Mouse (Mus musculus): ENCODE measurements around the gene Timp2. TPM values are rescaled to one million over a fixed set of nuclear protein-coding genes. Genes with fewer than 3 reads are reported as not detected.
"Not testable (repeated sequence)": the region's sequence is repeated elsewhere in the genome, so short reads cannot be mapped to it uniquely, and the experiment has no call there.

Gene Timp2
- polyA plus RNA-seq, 1 experiment from 2014 or later = 117 TPM

DNA sequence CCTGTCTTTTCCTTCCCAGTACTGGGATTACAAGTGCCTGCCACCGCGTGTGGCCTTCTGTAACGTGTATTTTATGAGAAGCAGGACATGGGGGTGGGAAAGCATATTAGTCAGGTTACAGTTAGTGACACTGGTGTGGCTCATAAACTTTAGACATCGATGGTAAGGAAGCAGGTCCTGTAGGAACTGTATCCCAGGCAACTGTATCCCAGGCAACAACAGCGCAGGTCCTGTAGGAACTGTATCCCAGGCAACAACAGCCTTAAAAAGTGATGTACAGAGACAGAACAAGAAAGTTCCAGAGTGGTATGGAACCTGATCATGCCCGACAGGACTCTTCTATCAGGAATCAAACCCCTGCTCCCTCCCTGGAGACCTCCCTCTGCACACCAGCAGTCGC lies 34.0 kb downstream of the Timp2 start:
- Histone ChIP-seq H3K9me3 (no peaks in the 10 kb centered on the region), H3K4me2 (no peak overlapping the region), H3K4me1 (peaks cover 40% of the 10 kb centered on the region), H3K36me3 (peaks cover 45% of the 10 kb centered on the region), H3K27me3 (no peaks in the 10 kb centered on the region), H3K4me3 (no peak overlapping the region), H3K27ac (peak overlapping the region; percentile 23; the same call in 1 of the 2 replicates), H3K9ac (no peak overlapping the region)
- ATAC-seq (ENCODE audit: insufficient number of reproducible peaks, insufficient read depth, low FRiP score, low TSS enrichment, low read depth) = no peak
- WGBS = 77% methylated on average over 7 of the region's 7 CpGs

DNA sequence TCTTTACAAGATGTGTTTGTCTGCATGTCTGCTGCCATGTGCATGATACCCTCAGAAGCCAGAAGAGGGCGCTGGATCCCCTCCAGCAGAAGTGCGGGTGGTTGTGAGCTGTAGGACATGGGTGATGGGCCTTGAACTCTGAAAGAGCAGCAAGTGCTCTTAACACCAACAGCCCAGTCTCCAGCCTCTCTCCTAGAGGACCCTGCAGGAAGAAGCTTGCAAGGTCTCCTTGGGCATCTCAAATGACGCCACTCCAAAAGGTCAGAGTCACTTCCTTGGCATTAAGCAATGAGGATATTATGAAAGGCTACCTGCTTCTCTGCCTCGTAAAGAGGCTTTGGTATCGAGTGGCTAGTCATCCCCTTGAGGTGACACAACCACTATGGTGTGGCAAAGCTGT lies 36.9 kb downstream of the Timp2 start:
- Histone ChIP-seq H3K4me1 (peaks cover 12% of the 10 kb centered on the region), H3K27me3 (no peaks in the 10 kb centered on the region), H3K4me2 (no peak overlapping the region), H3K9me3 (no peaks in the 10 kb centered on the region), H3K9ac (no peak overlapping the region), H3K27ac (no peak overlapping the region), H3K4me3 (no peak overlapping the region), H3K36me3 (peaks cover 64% of the 10 kb centered on the region)
- 60% methylated on average over 5 of the region's 5 CpGs for WGBS
- ATAC-seq (ENCODE audit: insufficient number of reproducible peaks, insufficient read depth, low FRiP score, low TSS enrichment, low read depth) = no peak

DNA sequence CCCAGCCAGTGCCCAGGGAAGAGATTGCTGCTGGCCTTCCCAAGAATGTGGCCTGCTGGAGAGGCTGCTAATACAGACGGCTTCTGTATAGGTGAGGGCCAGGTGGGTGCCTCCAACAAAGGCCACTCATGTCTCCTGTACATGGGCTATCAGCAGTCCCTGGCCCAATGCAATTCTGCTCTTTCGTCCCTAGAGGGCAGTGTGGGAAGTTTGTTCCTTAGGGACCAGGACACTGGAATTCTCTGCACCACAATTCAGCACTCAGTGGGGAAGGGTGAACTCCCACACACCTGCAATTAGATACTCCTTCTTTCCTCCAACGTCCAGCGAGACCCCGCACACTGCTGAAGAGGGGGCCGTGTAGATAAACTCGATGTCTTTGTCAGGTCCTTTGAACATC lies 38.4 kb downstream of the Timp2 start:
- no peak for ATAC-seq (ENCODE audit: insufficient number of reproducible peaks, insufficient read depth, low FRiP score, low TSS enrichment, low read depth)
- Histone ChIP-seq H3K9me3 (no peaks in the 10 kb centered on the region), H3K4me3 (no peak overlapping the region), H3K9ac (no peak overlapping the region), H3K27me3 (no peaks in the 10 kb centered on the region), H3K4me2 (no peak overlapping the region), H3K36me3 (peaks cover 79% of the 10 kb centered on the region), H3K4me1 (0 out of 2 replicates have a peak, but pooled peaks cover 3% of the 10 kb centered on the region), H3K27ac (no peak overlapping the region)
- WGBS = 21% methylated on average over 7 of the region's 7 CpGs

DNA sequence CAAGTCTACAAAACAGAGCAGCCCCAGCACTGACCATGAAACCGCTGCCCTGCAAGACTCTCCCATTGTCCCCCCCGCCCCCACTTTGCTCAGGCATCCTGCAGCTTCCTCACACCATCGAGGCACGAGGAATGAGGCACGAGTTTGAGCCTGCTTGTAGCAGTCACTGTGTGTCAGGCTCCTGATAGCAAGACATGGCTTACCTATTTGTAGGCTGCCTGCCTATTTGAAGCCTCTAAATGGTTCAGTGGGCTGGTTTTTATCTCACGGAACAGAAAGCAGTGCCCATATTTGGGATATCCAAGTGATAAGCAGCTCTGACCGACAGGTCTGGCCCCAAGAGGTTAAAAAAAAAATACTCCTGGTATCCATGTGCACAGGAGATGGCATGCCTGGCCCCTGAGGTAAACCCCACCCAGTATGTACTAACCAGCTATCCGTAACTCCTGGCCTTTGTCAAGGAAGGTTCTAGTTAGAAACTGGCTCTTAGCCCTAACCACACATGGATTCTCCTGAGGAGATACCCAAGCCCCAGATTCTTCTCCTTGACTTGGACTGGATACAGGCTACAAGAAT lies 39.2 kb downstream of the Timp2 start:
- ATAC-seq (ENCODE audit: insufficient number of reproducible peaks, insufficient read depth, low FRiP score, low TSS enrichment, low read depth) = no peak
- Histone ChIP-seq H3K4me1 (no peaks in the 10 kb centered on the region), H3K4me3 (no peak overlapping the region), H3K36me3 (peaks cover 87% of the 10 kb centered on the region), H3K27me3 (no peaks in the 10 kb centered on the region), H3K4me2 (no peak overlapping the region), H3K9ac (no peak overlapping the region), H3K27ac (no peak overlapping the region), H3K9me3 (no peaks in the 10 kb centered on the region)
- WGBS = 83% methylated on average over 8 of the region's 8 CpGs

DNA sequence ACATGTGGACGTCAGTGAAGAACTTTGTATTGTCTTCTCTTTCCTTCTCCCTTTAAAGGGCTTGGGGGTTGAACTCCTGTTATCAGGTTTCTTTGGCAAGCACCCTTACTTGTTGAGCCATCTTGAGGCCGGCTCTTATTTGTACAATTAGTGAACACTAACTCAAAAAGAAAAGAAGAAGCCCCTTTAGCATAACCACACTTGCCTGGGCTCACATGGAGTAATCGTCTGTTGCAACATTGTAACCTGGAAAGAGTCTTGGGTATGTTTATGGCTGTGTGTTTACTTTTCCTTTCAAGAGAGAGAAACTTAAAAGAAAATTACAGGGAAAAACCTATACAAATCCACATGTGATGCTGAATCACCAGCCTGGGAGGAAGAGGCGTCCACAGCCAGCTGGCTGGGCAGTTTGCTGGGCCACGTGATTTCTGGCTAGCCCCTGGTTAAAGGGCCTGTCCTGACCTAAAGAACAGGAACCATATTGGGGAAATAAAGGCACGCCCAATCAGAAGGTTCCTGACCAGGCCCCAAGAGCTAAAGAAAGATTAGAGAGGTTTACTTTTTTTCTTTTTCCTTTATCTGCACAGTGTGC lies 43.3 kb downstream of the Timp2 start:
- peaks cover 91% of the 10 kb centered on the region for H3K36me3 ChIP-seq
- WGBS = 85% methylated on average over 6 of the region's 6 CpGs

DNA sequence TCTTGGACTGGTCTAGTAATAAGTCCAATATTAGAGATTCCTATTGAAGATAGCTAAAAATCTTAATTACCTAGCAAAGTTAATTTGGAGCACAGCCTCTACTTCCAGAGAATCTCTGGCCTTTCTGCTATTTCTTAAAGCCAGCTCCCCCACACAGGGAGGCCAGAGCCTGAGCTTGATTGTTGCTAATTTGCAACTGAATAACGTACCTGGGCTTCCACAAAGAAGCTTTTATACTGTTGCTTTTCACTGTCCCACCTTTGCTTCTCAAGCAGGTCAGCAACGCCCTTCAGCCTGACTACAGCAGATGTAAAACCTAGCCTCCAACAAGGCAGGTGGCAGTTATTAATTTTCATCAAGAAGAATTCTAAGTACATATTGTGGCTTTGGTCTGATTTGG lies 47.6 kb downstream of the Timp2 start:
- 79% methylated on average over 2 of the region's 2 CpGs for WGBS
- not testable (repeated sequence) for H3K4me1 ChIP-seq; H3K4me3 ChIP-seq; H3K4me2 ChIP-seq; H3K27me3 ChIP-seq; H3K27ac ChIP-seq; ATAC-seq (ENCODE audit: insufficient number of reproducible peaks, insufficient read depth, low FRiP score, low TSS enrichment, low read depth); H3K9ac ChIP-seq
- H3K36me3 ChIP-seq = peaks cover 79% of the 10 kb centered on the region
- H3K9me3 ChIP-seq = peaks cover 13% of the 10 kb centered on the region

More for the DNA sequence above, 43.3 kb downstream of the Timp2 start:
- H3K27me3 ChIP-seq = no peaks in the 10 kb centered on the region
- peaks cover 13% of the 10 kb centered on the region for H3K9me3 ChIP-seq
- no peak overlapping the region for H3K4me2 ChIP-seq
- no peaks in the 10 kb centered on the region for H3K4me1 ChIP-seq
- no peak overlapping the region for H3K4me3 ChIP-seq
- no peak overlapping the region for H3K9ac ChIP-seq
- no peak overlapping the region for H3K27ac ChIP-seq
- no peak for ATAC-seq (ENCODE audit: insufficient number of reproducible peaks, insufficient read depth, low FRiP score, low TSS enrichment, low read depth)

DNA sequence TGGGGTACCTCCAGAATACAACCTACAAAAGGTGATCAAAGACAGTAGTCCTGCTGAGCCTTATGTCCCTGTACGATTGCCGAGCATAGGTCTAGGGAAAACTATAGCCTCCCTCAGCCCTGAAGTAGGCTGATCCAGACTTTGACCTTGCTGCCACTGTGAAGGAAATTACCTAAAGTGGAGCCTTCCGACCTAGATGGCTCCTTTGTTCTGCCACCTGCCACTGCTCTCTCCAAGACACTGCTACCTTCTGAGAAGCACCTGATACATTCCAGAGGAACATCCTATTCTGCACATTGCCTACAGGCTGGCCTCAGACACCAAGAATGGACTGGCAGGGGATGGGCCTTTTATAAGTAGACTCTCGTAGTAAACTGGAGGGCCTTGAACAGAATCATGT lies 51.6 kb downstream of the Timp2 start:
- H3K36me3 ChIP-seq = peaks cover 62% of the 10 kb centered on the region
- not testable (repeated sequence) for ATAC-seq (ENCODE audit: insufficient number of reproducible peaks, insufficient read depth, low FRiP score, low TSS enrichment, low read depth); H3K9me3 ChIP-seq; H3K27me3 ChIP-seq; H3K9ac ChIP-seq; H3K4me1 ChIP-seq; H3K4me2 ChIP-seq; H3K27ac ChIP-seq; H3K4me3 ChIP-seq
- 95% methylated on average over 4 of the region's 4 CpGs for WGBS

DNA sequence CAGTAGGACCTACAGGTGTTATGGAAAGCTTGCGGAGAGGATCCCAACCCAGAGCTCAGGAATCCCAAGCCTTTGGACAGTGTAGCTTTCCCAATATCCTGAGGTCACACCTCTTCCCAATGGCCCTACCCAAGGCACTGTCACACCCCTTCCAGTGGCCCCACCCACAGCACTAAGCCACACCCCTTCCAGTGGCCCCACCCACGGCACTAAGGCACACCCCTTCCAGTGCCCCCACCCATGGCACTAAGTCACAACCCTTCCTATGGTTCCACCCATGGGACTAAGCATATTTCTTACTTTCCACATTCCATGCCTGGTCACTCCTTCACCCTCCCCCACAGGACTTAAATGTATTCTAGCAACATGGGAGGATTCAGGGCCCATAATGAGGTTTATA lies 56.7 kb downstream of the Timp2 start:
- Histone ChIP-seq H3K4me1 (no peaks in the 10 kb centered on the region; the same call in 1 of the 2 replicates), H3K9me3 (no peaks in the 10 kb centered on the region), H3K27me3 (no peaks in the 10 kb centered on the region), H3K36me3 (peaks cover 39% of the 10 kb centered on the region), H3K27ac (no peak overlapping the region), H3K4me2 (no peak overlapping the region), H3K9ac (no peak overlapping the region), H3K4me3 (no peak overlapping the region)
- 78% methylated on average over 2 of the region's 2 CpGs for WGBS
- no peak for ATAC-seq (ENCODE audit: insufficient number of reproducible peaks, insufficient read depth, low FRiP score, low TSS enrichment, low read depth)

DNA sequence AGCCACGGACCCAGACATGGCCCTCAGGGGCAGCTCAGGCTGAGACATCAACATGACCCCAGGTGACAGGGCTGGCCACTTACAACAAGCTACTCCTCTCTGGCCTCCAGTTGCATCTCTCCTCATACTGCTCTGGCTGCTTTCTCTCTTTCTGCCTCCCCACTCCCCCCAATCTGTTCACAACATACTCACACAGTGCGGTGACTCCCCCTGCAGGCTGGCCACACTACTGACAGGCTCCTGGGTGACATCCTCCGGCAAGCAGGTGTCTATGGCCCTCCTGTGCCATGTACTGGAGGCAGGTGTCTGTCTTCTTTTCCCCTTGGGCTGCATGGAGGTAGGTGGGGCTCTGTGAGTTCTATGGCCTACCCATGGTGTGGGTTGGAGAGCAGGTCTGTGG lies 57.6 kb downstream of the Timp2 start:
- no peak overlapping the region for H3K27ac ChIP-seq
- H3K4me3 ChIP-seq = no peak overlapping the region
- no peaks in the 10 kb centered on the region for H3K27me3 ChIP-seq
- no peaks in the 10 kb centered on the region for H3K9me3 ChIP-seq
- H3K9ac ChIP-seq = no peak overlapping the region
- ATAC-seq (ENCODE audit: insufficient number of reproducible peaks, insufficient read depth, low FRiP score, low TSS enrichment, low read depth) = no peak
- no peak overlapping the region for H3K4me2 ChIP-seq
- no peaks in the 10 kb centered on the region; the same call in 1 of the 2 replicates for H3K4me1 ChIP-seq
- 77% methylated on average over 3 of the region's 3 CpGs for WGBS
- H3K36me3 ChIP-seq = peaks cover 31% of the 10 kb centered on the region

DNA sequence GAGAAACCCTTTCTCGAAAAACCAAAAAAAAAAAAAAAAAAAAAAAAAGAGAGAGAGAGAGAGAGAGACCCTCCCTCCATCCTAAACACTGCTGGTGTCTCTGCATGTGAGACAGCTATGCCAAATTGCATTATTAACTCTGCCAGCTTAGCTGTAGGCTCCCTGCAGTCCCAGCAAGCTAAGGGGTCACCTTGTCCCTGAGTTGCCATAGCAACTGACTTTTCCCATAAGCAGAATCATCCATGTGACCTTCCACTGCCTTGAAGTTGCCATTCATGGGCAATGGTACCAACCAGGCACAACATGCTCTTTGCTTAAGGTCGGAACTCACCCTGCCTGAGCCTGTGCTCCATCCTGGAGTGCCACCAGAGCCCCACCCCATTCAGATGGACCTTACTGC lies 60.5 kb downstream of the Timp2 start:
- Histone ChIP-seq H3K4me1 (peaks cover 4% of the 10 kb centered on the region), H3K9me3 (no peaks in the 10 kb centered on the region), H3K36me3 (peaks cover 8% of the 10 kb centered on the region; the same call in 1 of the 2 replicates), H3K4me3 (no peak overlapping the region), H3K4me2 (no peak overlapping the region), H3K9ac (no peak overlapping the region), H3K27me3 (no peaks in the 10 kb centered on the region), H3K27ac (no peak overlapping the region)
- 83% methylated on average over 2 of the region's 2 CpGs for WGBS
- ATAC-seq (ENCODE audit: insufficient number of reproducible peaks, insufficient read depth, low FRiP score, low TSS enrichment, low read depth) = no peak

DNA sequence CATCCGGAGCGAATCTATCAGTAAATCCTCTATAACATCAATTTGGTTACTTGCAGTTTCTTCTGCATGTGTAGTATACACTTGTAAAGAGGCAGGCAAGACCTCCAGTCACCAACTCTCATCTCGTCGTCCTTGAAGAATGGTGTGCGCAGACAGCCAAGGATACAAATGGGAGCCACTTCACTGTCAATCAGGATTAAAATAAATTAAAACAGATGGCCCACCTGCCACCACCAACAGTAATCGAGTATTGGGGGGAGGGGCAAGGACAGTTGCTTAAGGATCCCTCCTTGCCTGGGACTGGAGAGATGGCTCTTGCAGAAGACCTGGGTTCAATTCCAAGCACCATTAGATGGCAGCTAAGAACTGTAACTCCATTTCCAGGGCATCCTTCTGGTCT lies 62.9 kb downstream of the Timp2 start:
- WGBS = 55% methylated on average over 6 of the region's 6 CpGs

More for the DNA sequence above, 62.9 kb downstream of the Timp2 start:
- H3K4me2 ChIP-seq = no peak overlapping the region
- H3K27me3 ChIP-seq = no peaks in the 10 kb centered on the region
- ATAC-seq (ENCODE audit: insufficient number of reproducible peaks, insufficient read depth, low FRiP score, low TSS enrichment, low read depth) = no peak
- H3K9me3 ChIP-seq = no peaks in the 10 kb centered on the region
- peaks cover 1% of the 10 kb centered on the region for H3K36me3 ChIP-seq
- H3K9ac ChIP-seq = no peak overlapping the region
- no peak overlapping the region for H3K27ac ChIP-seq
- H3K4me1 ChIP-seq = peaks cover 15% of the 10 kb centered on the region
- no peak overlapping the region for H3K4me3 ChIP-seq

All from embryonic facial prominence, embryonic 13.5 days (tissue).